Mouse (Mus musculus) frontal cortex, adult (tissue): ENCODE measurements around the gene Klhl26.

Source experiments
- ATAC-seq: cut with Nextera tagmentation; 2 replicates; pipeline ENCODE4 v1.9.2; 2017; ENCODE audit warnings: mild to moderate bottlenecking, moderate library complexity, mixed read lengths; ENCODE audit not compliant: low TSS enrichment

Gene Klhl26

DNA sequence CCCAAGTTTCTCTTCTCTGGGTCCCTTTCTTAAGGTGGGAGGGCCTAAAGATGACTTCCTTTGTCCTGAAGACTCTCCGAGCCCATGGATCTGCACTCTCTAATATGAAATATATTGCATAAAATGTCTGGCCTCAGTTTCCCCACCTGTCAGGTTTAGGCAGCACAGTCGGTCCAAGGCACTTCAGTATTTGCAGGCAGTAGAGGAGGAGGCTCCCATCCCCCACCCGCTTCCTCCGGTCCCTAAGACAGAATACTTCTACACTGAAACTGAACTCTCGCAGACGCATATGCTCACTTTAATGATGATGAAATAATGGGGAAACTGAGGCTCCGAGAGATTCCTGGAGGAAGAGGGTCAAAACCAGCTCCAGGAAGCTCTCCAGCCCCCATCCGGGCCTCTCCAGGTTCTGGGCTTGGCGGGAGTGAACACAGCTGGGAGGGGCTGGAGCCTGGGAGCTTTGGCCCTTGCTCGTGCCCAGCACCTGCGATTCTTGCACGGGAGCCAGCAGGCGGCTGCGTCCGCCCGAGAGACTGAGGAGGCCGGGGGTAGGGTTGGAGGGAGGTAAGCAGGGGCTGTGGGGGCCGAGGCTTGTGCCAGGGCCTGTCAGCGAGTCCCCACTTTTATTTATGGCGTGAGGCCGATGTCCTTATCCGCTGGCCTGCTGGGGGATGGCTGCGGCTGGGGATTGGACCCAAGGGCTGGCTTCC lies 25.2 kb upstream of the Klhl26 start:
- no peak for ATAC-seq

- ATAC-seq, result no peak
Observed at GRCm38 (mm10) chr8:70500386-70501301, 23.9 kb upstream of the Klhl26 start.

DNA sequence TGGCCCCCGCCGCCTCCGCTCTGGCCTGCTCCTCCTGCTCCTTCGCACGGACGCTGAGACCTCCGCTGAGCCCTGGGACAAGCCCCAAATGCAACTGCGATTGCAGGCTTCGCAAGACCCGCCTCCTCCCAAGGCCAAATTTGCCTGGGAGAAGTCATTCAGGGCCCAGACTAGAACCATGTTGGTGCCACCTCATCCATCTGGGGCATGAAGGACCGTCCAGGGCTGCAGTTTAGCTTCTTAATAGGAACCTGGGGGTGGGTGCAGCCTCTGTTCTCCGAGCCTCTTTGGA lies 18.9 kb upstream of the Klhl26 start:
- ATAC-seq, result no peak

GRCm38 (mm10) chr8:70495001-70495770 lies 18.4 kb upstream of the Klhl26 start:
- ATAC-seq, result no peak

GRCm38 (mm10) chr8:70494416-70494945 lies 17.7 kb upstream of the Klhl26 start:
- no peak for ATAC-seq

DNA sequence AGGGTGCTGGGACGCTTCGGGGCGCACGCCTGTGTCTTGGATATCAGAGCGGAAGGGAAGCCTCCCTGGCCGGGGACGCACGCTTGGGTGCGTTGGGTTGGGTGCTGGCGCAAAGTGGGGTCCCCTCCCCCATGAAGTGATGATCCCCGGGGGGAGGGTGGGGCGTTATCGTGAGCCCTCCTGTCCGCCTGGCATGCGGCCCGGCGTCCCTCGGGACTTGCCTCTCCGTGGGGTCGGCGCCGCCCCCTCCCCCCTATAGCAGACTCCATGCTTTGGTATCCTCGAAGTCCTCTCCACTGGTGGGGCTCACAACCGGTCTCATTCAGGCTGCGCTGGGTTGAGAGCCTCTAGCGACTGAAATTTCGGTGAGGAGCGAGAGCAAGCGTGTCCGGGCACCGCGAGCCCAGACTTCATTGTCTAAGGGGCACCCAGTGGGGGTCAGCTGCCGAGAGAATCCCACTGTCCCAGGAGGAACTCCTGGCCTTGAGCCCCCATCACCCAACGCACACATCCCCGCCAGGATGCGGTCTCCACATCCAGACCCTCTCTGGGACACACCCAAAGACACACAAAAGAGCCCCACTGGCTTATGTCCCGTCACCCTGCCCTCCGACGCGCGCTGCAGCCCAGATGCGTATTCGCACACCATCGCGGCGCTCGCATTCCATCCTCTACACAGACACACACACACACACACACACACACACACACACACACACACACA lies 17.1 kb upstream of the Klhl26 start:
- ATAC-seq, result no peak

DNA sequence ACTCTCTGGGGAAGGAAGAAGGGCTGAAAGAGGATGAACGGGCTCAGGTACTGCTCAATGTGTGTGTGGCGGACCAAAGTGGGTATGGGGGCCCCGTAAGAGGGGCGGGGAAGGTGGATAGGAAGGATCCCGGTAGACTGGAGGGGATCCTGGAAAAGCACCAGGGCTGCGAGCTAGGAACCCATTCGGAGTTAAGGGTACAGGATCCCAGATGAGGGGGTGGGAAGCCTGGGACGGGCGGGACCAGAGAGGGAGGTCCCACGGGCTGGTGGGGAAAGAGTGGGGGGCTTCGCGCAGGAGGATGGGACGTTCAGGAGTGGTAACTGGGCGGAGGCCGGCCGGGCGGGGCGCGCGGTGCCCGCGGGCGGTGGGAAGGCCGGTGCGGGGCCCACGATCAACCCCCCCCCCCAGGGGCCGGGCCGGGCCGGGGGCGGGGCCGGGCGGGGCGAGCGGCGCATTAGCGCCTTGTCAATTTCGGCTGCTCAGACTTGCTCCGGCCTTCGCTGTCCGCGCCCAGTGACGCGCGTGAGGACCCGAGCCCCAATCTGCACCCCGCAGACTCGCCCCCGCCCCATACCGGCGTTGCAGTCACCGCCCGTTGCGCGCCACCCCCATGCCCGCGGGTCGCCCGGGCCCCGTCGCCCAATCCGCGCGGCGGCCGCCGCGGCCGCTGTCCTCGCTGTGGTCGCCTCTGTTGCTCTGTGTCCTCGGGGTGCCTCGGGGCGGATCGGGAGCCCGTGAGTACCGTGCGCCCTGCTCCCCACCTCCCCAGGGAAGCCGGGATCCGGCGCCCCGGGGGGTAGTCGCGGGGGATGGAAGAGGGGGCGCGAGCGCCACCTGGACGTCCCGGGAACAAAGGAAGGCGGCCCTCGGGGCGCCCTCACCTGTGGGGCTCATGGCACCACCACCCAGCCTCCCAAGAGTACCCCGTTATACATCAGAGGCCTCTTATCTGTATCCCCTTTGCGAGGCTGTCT lies 16.2 kb upstream of the Klhl26 start, which contains the start of gene Crlf1:
TSS of gene Crlf1 (plus strand) at position 495 of the 977 bp plus-strand sequence.
- ATAC-seq, result no peak

DNA sequence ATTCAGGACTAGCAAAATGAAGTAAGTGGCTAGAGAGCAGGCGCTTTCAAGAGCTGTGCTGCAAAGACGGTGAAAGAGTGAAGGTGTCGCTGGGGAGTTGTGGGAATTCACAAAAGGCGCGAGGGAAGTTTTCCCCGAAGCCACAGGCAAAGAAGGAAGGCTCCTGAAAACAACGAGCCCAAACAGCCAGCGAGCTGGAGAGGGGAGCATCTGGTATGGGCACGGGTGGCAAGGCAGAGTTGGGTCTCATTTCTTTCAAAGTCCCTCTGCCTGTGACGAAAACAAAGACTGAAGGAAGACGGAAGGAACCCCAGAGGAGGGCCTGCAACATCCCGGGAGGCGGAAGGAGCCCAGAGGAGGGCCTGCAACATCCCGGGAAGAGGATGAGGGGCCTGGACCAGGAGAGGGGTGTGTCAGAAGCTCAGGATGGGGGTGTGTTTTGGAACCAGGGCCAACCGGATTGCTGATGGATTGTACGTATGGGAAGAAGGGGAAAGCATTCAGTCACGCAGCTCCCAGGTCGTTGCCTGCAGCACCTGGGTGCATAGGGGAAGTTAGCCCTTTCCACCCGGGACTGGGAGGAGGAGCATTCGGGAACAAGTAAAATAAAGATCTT lies 14.2 kb upstream of the Klhl26 start:
- no peak for ATAC-seq

DNA sequence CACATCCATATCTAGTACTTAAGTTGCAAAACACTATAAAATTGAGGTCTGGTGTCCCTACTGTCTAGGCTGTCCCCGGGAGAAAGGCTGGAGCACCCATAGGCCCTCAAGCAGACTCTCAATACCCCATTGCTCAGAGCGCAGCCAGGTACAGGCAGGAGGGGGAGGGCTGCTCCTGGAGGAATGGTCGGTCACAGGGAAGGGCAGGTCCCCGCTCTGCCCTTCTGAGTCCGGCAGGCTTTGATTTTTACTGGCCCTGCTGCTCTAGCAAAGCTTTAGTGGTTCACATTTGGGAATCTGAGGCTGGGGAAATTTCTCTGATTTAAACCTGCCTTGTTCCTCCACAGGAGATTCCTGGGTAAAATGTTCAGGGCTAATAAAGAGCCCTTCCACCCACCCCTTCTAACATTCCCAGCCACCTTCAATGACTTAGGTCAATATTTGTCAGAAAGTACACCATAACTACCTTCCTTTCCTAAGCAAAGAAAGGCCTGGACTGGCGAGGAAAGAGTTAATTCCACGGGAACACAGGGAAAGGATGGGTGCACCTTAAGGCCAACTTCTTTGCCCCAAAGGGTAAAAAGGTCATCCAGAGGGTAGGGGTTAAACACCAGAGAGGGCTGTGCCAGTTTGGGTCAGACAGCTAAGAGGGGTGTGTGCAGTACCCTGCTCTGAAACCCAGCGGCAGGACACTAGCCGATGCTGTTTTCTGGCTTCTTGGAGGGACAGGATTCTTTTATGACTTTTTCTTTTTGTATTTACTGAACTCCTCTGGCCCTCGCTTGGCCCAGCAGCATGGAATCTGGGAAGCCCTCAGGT lies 13.5 kb upstream of the Klhl26 start:
- no peak for ATAC-seq

DNA sequence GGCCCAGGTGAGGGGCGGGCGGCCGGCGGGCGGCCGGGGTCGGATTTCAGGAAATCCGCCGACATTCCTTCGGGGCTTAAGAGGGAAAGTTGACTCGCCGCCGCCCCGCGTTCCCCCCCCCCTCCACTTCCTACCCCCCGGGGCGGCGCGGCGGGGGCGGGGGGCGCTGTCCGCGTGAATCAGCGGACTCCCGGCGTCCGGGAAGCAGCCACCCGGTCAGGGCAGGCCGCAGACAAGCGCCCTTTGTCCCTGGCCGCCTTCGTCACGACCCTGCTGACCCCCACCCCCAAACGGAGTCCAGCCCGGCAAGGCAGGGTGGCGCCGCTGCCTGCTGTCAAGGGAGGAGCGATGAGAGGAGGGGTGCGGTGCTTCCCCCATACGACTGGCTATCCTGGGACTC lies 12.8 kb upstream of the Klhl26 start:
- ATAC-seq, result no peak

GRCm38 (mm10) chr8:70488931-70489470 lies 12.2 kb upstream of the Klhl26 start:
- ATAC-seq, result no peak

DNA sequence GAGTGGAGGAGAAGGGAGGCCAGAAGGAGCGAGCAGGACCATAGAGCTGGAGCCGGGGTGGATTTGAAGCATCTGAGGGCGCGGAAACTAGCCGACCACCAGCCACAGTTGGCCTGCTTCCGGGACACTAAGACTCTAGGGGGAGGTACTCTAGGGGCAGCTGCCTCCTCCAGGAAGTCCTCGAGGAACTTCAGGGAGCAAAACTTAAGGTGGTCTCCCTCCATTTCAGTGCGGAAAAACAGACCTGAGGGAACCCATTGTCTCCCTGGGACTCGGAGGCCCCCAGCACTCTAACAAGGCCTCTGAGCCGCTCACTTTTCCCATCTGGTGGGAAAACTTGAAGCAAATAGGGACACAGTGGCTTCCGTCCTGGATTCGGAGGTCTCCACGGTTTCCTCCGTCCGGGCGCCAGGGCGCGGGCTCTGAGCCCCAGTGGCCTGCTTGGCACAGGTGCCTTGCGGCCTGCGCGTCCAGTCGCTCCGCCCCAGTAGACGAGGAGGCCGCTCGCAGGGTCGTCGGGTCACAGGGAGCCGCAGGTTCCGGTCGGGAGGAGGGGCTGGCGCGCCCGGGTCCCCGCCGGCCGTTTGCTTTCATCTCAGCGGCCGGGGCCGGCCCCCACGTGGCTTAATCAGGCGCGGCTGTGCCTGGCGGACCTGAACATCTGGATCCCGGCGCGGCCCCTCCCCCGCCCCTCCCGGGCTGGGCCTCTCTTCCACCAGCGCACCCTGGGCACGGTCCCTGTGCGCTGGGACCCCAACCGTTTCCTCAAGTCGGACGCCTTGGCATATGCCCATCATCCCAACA lies 11.4 kb upstream of the Klhl26 start:
- ATAC-seq, result no peak

DNA sequence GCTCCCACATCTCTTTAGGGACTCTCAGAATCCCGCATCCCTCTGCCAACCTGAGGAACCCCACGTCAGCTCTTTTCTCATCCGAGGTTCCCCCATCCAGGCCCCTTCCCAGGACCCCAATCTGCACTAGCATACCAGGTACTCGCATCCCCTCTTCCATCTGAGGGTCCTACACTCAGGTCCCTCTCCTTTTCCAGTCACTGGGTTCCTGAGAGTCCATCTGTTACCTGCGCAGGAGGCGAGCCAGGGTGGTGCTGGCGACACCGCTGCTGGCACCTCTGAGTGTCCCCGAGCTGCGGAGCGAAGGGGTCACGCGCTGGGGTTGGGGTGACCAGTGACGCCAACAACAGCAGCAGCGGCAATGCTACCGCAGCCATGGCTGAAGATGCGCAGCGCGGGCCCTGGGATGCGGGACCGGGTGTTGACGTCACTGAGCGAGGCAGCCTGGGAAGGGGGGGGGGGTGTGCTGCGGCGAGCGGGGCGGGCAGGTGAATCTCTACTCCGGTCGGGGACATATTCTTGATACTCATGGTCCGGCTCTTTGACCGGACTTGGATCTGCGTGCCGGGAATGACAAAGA lies 10.3 kb upstream of the Klhl26 start, which contains the start of gene Tmem59l:
TSS of gene Tmem59l (minus strand) at position 418 of the 580 bp plus-strand sequence.
- ATAC-seq, result peak; percentile 70; the same call in 1 of the 2 replicates

GRCm38 (mm10) chr8:70486191-70486681 lies 9.5 kb upstream of the Klhl26 start:
- peak; percentile 29; the same call in 1 of the 2 replicates for ATAC-seq

DNA sequence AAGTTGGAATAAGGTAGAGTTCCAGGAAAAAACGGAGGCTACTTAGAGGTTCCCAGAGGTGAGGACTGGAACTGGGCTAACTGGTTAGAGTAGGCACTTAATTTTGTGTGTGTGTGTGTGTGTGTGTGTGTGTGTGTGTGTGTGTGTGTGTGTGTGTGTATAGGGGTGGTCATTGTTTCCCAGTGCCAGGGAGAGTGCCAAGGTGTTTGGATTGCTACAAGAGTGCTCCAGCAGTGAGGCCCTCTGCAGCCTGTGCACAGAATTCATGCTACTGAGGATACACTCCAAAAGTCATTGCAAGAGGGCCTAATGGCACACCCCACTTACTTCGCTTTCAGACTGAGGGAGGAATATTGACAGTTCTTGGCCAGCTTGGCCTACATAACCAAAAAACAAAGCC lies 6.2 kb upstream of the Klhl26 start:
- no peak for ATAC-seq

DNA sequence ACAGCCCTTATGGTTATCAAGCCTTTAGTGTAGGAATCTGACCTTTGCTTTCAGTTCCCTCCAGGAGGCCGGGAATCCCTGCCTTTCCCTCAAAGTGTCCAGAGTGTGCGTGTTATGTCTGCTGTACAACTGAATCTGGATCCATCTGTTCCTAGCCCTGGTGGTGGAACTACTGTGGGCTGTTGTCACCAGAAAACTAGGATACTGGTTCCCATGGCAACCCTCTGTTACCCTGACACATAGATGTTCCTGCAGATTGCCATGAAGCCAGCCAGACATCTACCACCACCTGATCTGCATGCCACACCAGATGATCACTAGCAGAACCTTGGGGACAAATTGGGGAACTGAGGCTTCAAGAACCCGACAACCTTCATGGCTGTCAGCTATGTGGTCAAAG lies 5.1 kb upstream of the Klhl26 start:
- peak; percentile 77 for ATAC-seq
